Mouse (Mus musculus): Measurements from ENCODE around the gene Igf2bp3.
A peak's percentile ranks its signal among the peaks of the same experiment; 100 is the strongest.

Igf2bp3 gene

GRCm38 (mm10) chr6:49173674-49174073 lies 41.1 kb downstream of the Igf2bp3 start:
- DNase-seq (ENCODE audit: low spot score), result no peak

GRCm38 (mm10) chr6:49173265-49173664 lies 41.5 kb downstream of the Igf2bp3 start:
- DNase-seq (ENCODE audit: low spot score), result no peak

- no peak for DNase-seq (ENCODE audit: low spot score)
These were observed 43.5 kb downstream of the Igf2bp3 start for GRCm38 (mm10) chr6:49171216-49171615.

- DNase-seq (ENCODE audit: low spot score), result no peak
These were observed 46.1 kb downstream of the Igf2bp3 start for GRCm38 (mm10) chr6:49168648-49169047.

GRCm38 (mm10) chr6:49167406-49167805 lies 47.4 kb downstream of the Igf2bp3 start:
- no peak for DNase-seq (ENCODE audit: low spot score)

- no peak for DNase-seq (ENCODE audit: low spot score)
These were observed 48.4 kb downstream of the Igf2bp3 start for GRCm38 (mm10) chr6:49166318-49166717.

GRCm38 (mm10) chr6:49165855-49166254 lies 48.9 kb downstream of the Igf2bp3 start:
- DNase-seq (ENCODE audit: low spot score), result no peak

GRCm38 (mm10) chr6:49165101-49165500 lies 49.7 kb downstream of the Igf2bp3 start:
- no peak for DNase-seq (ENCODE audit: low spot score)

- DNase-seq (ENCODE audit: low spot score), result no peak
These were observed 50.1 kb downstream of the Igf2bp3 start for GRCm38 (mm10) chr6:49164701-49165100.

- DNase-seq (ENCODE audit: low spot score), result no peak
These were observed 54.8 kb downstream of the Igf2bp3 start for GRCm38 (mm10) chr6:49159971-49160370.

GRCm38 (mm10) chr6:49156826-49157175 lies 58.0 kb downstream of the Igf2bp3 start:
- no peak for DNase-seq (ENCODE audit: low spot score)

- no peak for DNase-seq (ENCODE audit: low spot score)
These were observed 58.5 kb downstream of the Igf2bp3 start for GRCm38 (mm10) chr6:49156170-49156825.

GRCm38 (mm10) chr6:49151465-49151864 lies 63.3 kb downstream of the Igf2bp3 start:
- DNase-seq (ENCODE audit: low spot score), result no peak

GRCm38 (mm10) chr6:49150349-49151229 lies 64.2 kb downstream of the Igf2bp3 start:
- DNase-seq (ENCODE audit: low spot score), result no peak

GRCm38 (mm10) chr6:49149202-49149930 lies 65.4 kb downstream of the Igf2bp3 start:
- DNase-seq (ENCODE audit: low spot score), result no peak

- peak; percentile 72 for DNase-seq (ENCODE audit: low spot score)
These were observed 66.0 kb downstream of the Igf2bp3 start for GRCm38 (mm10) chr6:49148781-49149180.

- no peak for DNase-seq (ENCODE audit: low spot score)
These were observed 66.4 kb downstream of the Igf2bp3 start for GRCm38 (mm10) chr6:49148368-49148767.

- DNase-seq (ENCODE audit: low spot score), result no peak
These were observed 68.3 kb downstream of the Igf2bp3 start for GRCm38 (mm10) chr6:49146461-49146860.

GRCm38 (mm10) chr6:49142428-49142827 lies 72.3 kb downstream of the Igf2bp3 start:
- DNase-seq (ENCODE audit: low spot score), result peak; percentile 53

- no peak for DNase-seq (ENCODE audit: low spot score)
These were observed 73.6 kb downstream of the Igf2bp3 start for GRCm38 (mm10) chr6:49141125-49141524.

- no peak for DNase-seq (ENCODE audit: low spot score)
These were observed 76.4 kb downstream of the Igf2bp3 start for GRCm38 (mm10) chr6:49138159-49139051.

- no peak for DNase-seq (ENCODE audit: low spot score)
These were observed 78.0 kb downstream of the Igf2bp3 start for GRCm38 (mm10) chr6:49136739-49137138.
